Mouse (Mus musculus) megakaryocyte progenitor cell, adult 5-6 weeks (primary cell): Measurements from ENCODE around the gene Crygb. TPM values are rescaled to one million over a fixed set of nuclear protein-coding genes. Genes with fewer than 3 reads are reported as not detected.
"Not testable (repeated sequence)": the region's sequence is repeated elsewhere in the genome, so short reads cannot be mapped to it uniquely, and the experiment has no call there.

Experiments
- ATAC-seq: replicated peaks from 2 replicates; pipeline ENCODE4 v1.8.0; 2016; ENCODE audit warnings: mild to moderate bottlenecking, moderate TSS enrichment, inconsistent platforms; ENCODE audit not compliant: poor library complexity
- total RNA-seq, 2 experiments: library from RNA; stranded (forward) in 1 of 2; stranded (reverse) in 1 of 2; fragments of 157-497, 149-512 nt in 1 of 2; fragments of 200-1000 nt in 1 of 2; gene quantifications; 2 replicates each; pipeline versions ENCODE4 v1.2.3 to v1.2.4; 2015 to 2017

Crygb gene
- total RNA-seq, 2 experiments from 2014 or later: not detected

DNA sequence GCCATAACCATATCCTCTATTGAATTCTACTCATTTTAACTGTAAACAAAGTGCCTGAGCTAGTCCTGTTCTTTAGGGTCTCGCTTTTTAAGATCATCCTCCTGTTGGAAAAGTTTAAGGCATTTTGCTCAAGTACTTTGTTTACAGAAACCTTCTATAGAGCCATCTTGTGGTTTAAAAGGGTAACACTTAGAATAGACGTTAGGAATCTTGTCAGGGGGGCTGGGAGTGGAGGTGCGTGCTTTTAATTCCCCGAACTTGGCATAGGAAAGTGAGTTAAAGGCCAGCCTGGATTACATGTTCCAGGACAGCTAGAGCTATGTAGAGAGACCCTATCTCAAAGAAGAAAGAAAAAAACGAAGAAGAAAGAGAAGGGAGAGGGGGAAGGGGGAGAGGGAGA, 6.5 kb downstream of the Crygb start:
- no peak for ATAC-seq

DNA sequence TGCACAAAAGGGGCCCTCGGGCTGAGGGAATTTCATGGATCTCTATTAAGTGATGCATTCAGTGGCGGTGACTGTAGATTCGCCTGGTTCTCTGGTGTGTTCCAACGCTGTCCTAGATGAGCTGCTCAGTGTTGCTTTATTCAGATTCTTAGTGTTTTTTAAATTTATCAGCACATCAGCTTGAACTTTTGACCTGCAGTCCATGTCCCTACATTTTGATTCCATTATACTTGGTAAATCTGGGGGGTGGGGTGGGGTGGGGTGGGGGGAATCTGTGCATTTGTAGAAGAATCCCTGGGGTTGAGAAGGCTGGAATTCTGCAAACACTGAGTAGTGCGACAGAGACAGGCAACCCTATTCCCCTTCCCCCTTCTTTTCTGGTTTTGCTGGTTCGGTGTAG, 8.5 kb downstream of the Crygb start, which contains the start of gene Crygc:
Gene Crygc (minus strand): TSS at position 101 of the 400 bp plus-strand sequence.
- no peak for ATAC-seq

DNA sequence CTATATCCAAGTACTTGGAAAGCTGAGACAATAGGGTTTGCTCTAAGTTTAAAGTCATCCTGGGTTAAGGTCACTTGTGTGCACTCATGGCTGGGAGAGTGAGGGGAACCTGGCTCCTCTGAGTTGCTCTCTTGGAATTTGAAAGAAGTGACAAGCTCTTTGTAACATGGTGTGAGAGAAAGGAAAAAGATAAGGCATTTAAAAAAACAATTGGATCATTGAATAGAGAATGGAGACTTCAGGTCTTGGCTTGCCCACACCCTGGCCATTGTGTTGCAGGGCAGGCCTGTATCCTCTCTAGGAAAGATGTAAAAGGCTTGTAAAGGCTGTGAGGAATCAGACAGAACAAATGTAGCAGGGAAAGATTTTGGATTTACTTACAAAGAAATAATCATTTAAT, 14.2 kb downstream of the Crygb start:
- ATAC-seq: no peak

DNA sequence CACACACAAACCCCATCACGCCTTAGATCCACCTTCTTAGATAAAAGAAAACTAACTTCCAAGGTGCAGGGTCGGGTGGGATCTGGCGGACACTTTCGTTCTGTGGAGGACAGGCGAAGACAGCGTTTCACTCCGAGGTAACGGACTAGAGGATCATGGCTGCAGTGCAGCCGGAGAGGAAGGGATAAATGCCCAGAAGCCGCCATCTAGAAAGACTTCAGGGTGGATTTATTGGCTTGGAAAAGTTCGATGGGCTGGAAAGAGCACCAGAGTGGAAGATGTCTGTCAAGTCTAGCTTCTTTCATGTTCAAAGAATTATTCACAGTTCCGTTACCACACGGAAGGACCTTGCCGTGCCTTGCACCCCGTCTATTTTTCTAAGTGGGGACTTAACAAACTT, 17.9 kb downstream of the Crygb start:
- no peak for ATAC-seq

DNA sequence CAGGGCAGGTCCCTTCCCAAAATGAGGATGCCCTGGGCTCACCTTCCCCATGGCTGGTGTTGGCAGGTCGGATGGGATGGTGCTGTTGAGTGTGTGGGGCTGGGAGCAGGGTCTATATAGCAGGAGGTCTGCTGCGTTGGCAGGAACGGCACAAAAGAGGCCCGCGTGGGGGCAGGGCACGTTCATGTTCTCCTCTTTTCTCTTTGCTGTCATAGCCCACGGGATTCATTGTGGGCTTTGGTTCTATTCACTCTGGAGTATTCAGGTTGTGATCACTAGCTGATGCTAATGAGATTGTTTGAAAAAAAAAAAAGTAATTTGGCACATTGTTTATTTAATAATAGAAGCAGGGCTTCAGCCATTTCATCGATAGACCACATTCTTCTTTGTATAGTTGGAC, 18.7 kb downstream of the Crygb start, which contains the start of gene Crygd:
Gene Crygd (minus strand): TSS at position 101 of the 400 bp plus-strand sequence.
- no peak for ATAC-seq

- ATAC-seq: no peak
Measured at GRCm38 (mm10) chr1:65052140-65052539, 29.9 kb downstream of the Crygb start.

- no peak for ATAC-seq
Measured at GRCm38 (mm10) chr1:65051696-65052095, 30.4 kb downstream of the Crygb start.

GRCm38 (mm10) chr1:65050952-65051351, 31.1 kb downstream of the Crygb start, which contains the start of gene Cryge:
Gene Cryge (minus strand): TSS chr1:65051149.
- ATAC-seq: not testable (repeated sequence)

GRCm38 (mm10) chr1:65048781-65049180, 33.3 kb downstream of the Crygb start:
- no peak for ATAC-seq

GRCm38 (mm10) chr1:65046401-65047109, 35.5 kb downstream of the Crygb start:
- ATAC-seq: peak; percentile 73

DNA sequence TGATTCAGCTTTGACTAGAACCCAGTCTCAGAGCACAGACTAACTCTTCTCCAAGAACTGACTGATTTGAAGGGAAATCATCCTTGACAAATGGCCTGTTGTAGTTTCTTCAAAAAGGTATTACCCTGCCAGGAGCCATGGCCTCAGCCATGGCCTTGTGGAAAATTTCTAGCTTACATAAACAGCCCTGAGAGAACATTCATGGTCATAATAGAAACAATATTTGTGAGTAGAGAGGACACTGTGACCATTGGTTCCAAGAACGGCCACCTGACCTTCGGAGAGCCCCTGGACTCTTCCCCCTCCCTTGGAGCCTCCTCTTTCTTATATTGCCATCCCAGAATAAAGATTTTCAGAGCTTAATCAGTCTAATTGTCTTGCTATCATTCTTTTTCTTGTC, 38.7 kb downstream of the Crygb start:
- ATAC-seq: no peak

- ATAC-seq: no peak
Measured at GRCm38 (mm10) chr1:65041837-65042236, 40.3 kb downstream of the Crygb start.

DNA sequence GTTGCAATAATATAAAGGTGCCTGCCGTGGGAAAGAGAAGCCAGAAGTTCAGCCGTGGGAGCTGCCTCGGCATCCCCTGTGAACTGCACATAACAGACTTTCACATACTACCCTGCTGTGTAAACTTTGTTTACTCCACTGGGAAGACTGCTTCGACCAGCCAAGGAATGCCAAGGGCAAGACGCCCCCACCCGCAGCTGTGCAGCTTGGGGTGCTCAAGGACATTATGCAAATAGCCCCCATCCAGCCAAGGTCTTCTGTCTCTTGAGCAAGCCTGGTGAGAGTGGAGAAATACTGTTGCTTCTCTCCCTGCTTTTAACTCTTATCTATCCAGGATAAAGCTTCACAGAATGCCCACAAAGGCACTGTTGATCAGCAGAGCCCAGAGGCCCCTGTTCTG, 41.3 kb downstream of the Crygb start:
- ATAC-seq: no peak

DNA sequence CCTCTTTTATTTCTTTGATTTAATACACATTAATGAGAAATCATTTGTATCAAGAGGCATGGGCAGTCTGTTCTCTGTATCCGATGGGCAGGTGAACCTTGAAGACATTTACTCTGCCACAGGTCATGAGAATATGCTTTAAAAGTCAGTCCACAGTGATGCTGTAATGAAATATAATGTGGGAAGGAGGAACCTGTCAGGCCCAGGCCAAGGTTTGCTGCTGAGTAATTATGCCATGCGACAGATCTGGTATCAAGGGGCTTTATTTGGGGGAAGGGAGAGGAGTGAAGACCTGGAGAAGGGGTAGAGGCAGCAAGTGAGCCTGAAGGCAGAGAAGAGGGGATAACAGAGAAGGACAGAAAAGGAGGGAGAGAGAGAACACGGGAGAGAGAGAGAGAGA, 42.4 kb downstream of the Crygb start:
- no peak for ATAC-seq

- ATAC-seq: no peak
Measured at GRCm38 (mm10) chr1:65037542-65037941, 44.5 kb downstream of the Crygb start.

GRCm38 (mm10) chr1:65035513-65035912, 46.6 kb downstream of the Crygb start:
- no peak for ATAC-seq

GRCm38 (mm10) chr1:65032641-65033040, 49.4 kb downstream of the Crygb start, which contains the start of gene Akr1cl:
Gene Akr1cl (minus strand): TSS chr1:65032759.
- no peak for ATAC-seq

Other genes with a start within 250 kb of the Crygb start
- 8.2 and 9.2 TPM in 2 replicates for gene Plekhm3, start 125.5 kb downstream of the Crygb start, total RNA-seq (2015)
- 3.3 and 3.5 TPM in 2 replicates for gene Plekhm3, start 125.5 kb downstream of the Crygb start, total RNA-seq (2017)
- gene Akr1cl, start 49.5 kb downstream of the Crygb start, total RNA-seq (2015): not detected in 2 replicates
- gene Akr1cl, start 49.5 kb downstream of the Crygb start, total RNA-seq (2017): not detected in 2 replicates
- gene Cryge, start 31.1 kb downstream of the Crygb start, total RNA-seq (2015): not detected in 2 replicates
- gene Cryge, start 31.1 kb downstream of the Crygb start, total RNA-seq (2017): not detected in 2 replicates
- not detected in 2 replicates for gene Crygd, start 18.8 kb downstream of the Crygb start, total RNA-seq (2015)
- not detected in 2 replicates for gene Crygd, start 18.8 kb downstream of the Crygb start, total RNA-seq (2017)
- not detected in 2 replicates for gene Crygc, start 8.6 kb downstream of the Crygb start, total RNA-seq (2015)
- not detected in 2 replicates for gene Crygc, start 8.6 kb downstream of the Crygb start, total RNA-seq (2017)
- gene Cryga, start 21.1 kb upstream of the Crygb start, total RNA-seq (2015): not detected in 2 replicates
- not detected in 2 replicates for gene Cryga, start 21.1 kb upstream of the Crygb start, total RNA-seq (2017)
- not detected in 2 replicates for gene Gm28845, start 37.3 kb upstream of the Crygb start, total RNA-seq (2015)
- not detected in 2 replicates for gene Gm28845, start 37.3 kb upstream of the Crygb start, total RNA-seq (2017)
- gene D630023F18Rik, start 40.9 kb upstream of the Crygb start, total RNA-seq (2015): 1.3 and 1.9 TPM in 2 replicates
- 0.12 and 0.51 TPM in 2 replicates for gene D630023F18Rik, start 40.9 kb upstream of the Crygb start, total RNA-seq (2017)
- gene Idh1, start 104.2 kb upstream of the Crygb start, total RNA-seq (2015): 89.6 and 104 TPM in 2 replicates
- gene Idh1, start 104.2 kb upstream of the Crygb start, total RNA-seq (2017): 172 and 200 TPM in 2 replicates
- 21.6 and 28.0 TPM in 2 replicates for gene Pikfyve, start 104.4 kb upstream of the Crygb start, total RNA-seq (2015)
- gene Pikfyve, start 104.4 kb upstream of the Crygb start, total RNA-seq (2017): 24.4 and 30.2 TPM in 2 replicates
- gene Pth2r, start 199.8 kb upstream of the Crygb start, total RNA-seq (2015): not detected in 2 replicates
- gene Pth2r, start 199.8 kb upstream of the Crygb start, total RNA-seq (2017): not detected in 2 replicates